Mouse (Mus musculus): Measurements from ENCODE around the gene Pop5. TPM values are rescaled to one million over a fixed set of nuclear protein-coding genes. Genes with fewer than 3 reads are reported as not detected.
A peak's percentile ranks its signal among the peaks of the same experiment; 100 is the strongest.

Pop5 gene
- polyA plus RNA-seq, 1 experiment from 2014 or later, result 143 TPM

DNA sequence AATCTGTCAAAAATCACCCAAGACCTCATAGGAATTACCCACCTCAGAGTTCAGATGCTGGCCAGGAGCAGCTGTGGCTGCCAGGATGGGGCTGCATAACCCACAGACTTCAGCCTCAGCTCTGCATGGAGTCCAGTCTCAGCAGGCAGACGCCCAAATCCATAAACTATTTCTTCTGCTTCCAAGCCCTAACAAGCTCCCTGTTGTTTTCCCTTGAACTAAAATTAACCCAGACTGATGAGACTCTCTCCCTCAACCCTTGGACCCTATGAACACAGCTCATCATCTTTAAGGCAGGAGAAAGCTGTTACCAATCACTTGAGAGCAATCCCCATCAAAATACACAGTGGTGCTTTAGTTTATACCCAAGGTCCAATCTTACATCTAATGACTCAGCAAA is 19.8 kb downstream of the Pop5 start:
- Histone ChIP-seq H3K9ac (no peak overlapping the region), H3K27ac (no peak overlapping the region; the same call in 1 of the 2 replicates), H3K4me2 (no peak overlapping the region), H3K4me1 (peaks cover 18% of the 10 kb centered on the region), H3K27me3 (replicated peaks) (no peaks in the 10 kb centered on the region), H3K4me3 (no peak overlapping the region), H3K9me3 (replicated peaks) (no peaks in the 10 kb centered on the region), H3K36me3 (peaks cover 78% of the 10 kb centered on the region)
- no peak for ATAC-seq
- 100% methylated on average over 1 of the region's 1 CpGs for WGBS (ENCODE audit: insufficient replicate concordance)

- Histone ChIP-seq H3K27me3 (replicated peaks) (no peaks in the 10 kb centered on the region), H3K9me3 (replicated peaks) (no peaks in the 10 kb centered on the region), H3K4me2 (no peak overlapping the region), H3K36me3 (peaks cover 76% of the 10 kb centered on the region), H3K27ac (no peak overlapping the region), H3K4me1 (peaks cover 31% of the 10 kb centered on the region), H3K9ac (no peak overlapping the region), H3K4me3 (no peak overlapping the region)
- WGBS (ENCODE audit: insufficient replicate concordance), result 83% methylated on average over 10 of the region's 10 CpGs
- no peak for ATAC-seq
Measured at GRCm38 (mm10) chr5:115256909-115257546, 21.4 kb downstream of the Pop5 start.

GRCm38 (mm10) chr5:115260356-115260755 is 24.7 kb downstream of the Pop5 start:
- H3K27me3 ChIP-seq (replicated peaks), result no peaks in the 10 kb centered on the region
- peak overlapping the region; percentile 39 for H3K27ac ChIP-seq
- no peak overlapping the region for H3K9ac ChIP-seq
- H3K9me3 ChIP-seq (replicated peaks), result no peaks in the 10 kb centered on the region
- peak overlapping the region; percentile 29 for H3K4me2 ChIP-seq
- ATAC-seq, result peak; percentile 87
- no peak overlapping the region for H3K4me3 ChIP-seq
- peaks cover 93% of the 10 kb centered on the region for H3K36me3 ChIP-seq
- WGBS (ENCODE audit: insufficient replicate concordance), result 71% methylated on average over 6 of the region's 6 CpGs
- H3K4me1 ChIP-seq, result peaks cover 62% of the 10 kb centered on the region

DNA sequence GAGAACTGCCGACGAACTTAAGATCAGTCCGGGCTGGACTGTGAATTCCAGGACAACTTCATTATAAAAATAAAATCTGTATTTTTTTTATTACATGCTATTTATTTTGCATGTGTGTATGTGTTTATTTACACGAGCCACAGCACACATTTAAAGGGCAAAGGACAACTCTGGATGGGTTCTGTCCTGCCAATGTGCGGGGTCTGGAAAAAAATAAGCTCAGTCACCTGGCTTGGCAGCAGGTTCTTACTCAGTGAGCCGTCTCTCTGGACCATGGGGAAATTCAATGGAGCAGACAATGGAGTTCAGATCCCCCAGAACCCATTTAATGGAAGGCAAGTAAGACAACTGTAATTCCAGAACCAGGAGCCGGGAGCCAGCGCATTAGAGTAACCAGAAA is 25.5 kb downstream of the Pop5 start:
- Histone ChIP-seq H3K9ac (0 out of 2 replicates have a peak overlapping the region, but pooled peaks have one; percentile 1), H3K4me2 (peak overlapping the region; percentile 29; the same call in 1 of the 2 replicates)
- WGBS (ENCODE audit: insufficient replicate concordance), result 89% methylated on average over 8 of the region's 8 CpGs

GRCm38 (mm10) chr5:115261880-115262279 is 26.2 kb downstream of the Pop5 start:
- H3K36me3 ChIP-seq, result peaks cover 91% of the 10 kb centered on the region
- peaks cover 74% of the 10 kb centered on the region for H3K4me1 ChIP-seq
- H3K4me3 ChIP-seq, result no peak overlapping the region
- no peak for ATAC-seq
- no peak overlapping the region for H3K4me2 ChIP-seq
- no peaks in the 10 kb centered on the region for H3K27me3 ChIP-seq (replicated peaks)
- H3K9ac ChIP-seq, result 0 out of 2 replicates have a peak overlapping the region, but pooled peaks have one; percentile 5
- 73% methylated on average over 1 of the region's 1 CpGs for WGBS (ENCODE audit: insufficient replicate concordance)
- no peaks in the 10 kb centered on the region for H3K9me3 ChIP-seq (replicated peaks)
- peak overlapping the region; percentile 23 for H3K27ac ChIP-seq

More for the DNA sequence above, 25.5 kb downstream of the Pop5 start:
- peak overlapping the region; percentile 43; the same call in 1 of the 2 replicates for H3K27ac ChIP-seq
- no peak overlapping the region for H3K4me3 ChIP-seq
- no peaks in the 10 kb centered on the region for H3K27me3 ChIP-seq (replicated peaks)
- peaks cover 66% of the 10 kb centered on the region for H3K4me1 ChIP-seq
- peaks cover 92% of the 10 kb centered on the region for H3K36me3 ChIP-seq
- no peak for ATAC-seq
- H3K9me3 ChIP-seq (replicated peaks), result no peaks in the 10 kb centered on the region

GRCm38 (mm10) chr5:115262502-115263291 is 27.1 kb downstream of the Pop5 start:
- WGBS (ENCODE audit: insufficient replicate concordance), result 84% methylated on average over 14 of the region's 14 CpGs
- H3K27me3 ChIP-seq (replicated peaks), result no peaks in the 10 kb centered on the region
- peak overlapping the region; percentile 23 for H3K27ac ChIP-seq
- H3K4me2 ChIP-seq, result peak overlapping the region; percentile 2; the same call in 1 of the 2 replicates
- 0 out of 2 replicates have a peak overlapping the region, but pooled peaks have one; percentile 5 for H3K9ac ChIP-seq
- H3K9me3 ChIP-seq (replicated peaks), result no peaks in the 10 kb centered on the region
- H3K36me3 ChIP-seq, result peaks cover 83% of the 10 kb centered on the region
- no peak for ATAC-seq
- peaks cover 79% of the 10 kb centered on the region for H3K4me1 ChIP-seq
- H3K4me3 ChIP-seq, result no peak overlapping the region

DNA sequence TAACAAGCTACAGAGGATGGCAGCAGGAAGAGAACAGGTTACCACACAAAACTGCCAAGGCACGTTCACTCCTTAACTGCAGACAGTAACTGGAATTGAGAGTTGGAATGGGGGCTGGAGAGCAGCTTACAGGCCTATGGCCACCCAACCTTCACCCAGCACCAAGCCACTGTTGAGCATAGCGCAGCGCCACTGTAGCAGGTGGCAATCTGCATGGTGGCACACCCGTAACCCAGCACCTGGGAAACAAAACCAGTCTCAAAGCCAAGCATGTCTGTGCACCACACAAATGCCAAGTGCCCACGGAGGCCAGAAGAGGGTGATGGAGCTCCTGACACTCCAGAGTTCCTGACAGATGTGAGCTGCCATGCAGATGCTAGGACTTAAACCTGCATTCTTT is 30.7 kb downstream of the Pop5 start:
- Histone ChIP-seq H3K4me2 (peak overlapping the region; percentile 81), H3K4me1 (peaks cover 91% of the 10 kb centered on the region), H3K9me3 (replicated peaks) (no peaks in the 10 kb centered on the region), H3K9ac (peak overlapping the region; percentile 73), H3K27me3 (replicated peaks) (no peaks in the 10 kb centered on the region), H3K36me3 (peaks cover 78% of the 10 kb centered on the region), H3K4me3 (peak overlapping the region; percentile 50), H3K27ac (peak overlapping the region; percentile 100)
- whole genome bisulfite sequencing (ENCODE audit: insufficient replicate concordance), result 67% methylated on average over 5 of the region's 5 CpGs
- peak; percentile 53 for ATAC-seq

DNA sequence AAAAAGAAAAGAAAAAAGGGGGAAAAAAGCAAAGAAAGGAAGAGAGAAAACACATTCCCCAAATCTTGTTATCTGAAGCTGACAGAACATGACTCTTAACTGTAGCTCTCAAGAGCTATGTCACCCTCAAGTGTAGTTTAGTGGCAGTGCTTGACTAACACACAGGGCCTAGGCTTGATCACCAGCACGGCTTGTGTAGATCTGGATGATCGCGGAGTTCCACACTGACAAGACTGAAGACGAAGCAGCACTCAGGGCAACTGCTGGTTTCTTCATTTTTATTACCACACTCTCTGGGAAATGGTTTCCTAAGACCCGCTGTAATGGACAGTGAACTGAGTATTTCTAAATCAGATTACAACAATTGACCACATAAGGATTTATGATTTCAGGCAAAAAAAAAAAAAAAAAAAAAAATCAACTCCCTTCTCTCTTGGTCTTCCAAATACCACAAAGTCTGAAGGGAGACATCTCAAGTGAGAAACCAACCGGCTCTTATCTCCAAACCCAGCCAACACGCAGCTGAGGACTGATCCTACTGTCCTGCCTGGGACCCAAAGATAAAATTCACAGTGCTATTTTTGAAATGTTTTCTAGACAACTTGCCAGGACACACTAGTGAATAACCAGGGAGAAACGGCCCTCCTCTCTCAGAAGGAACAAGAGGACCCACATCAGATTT is 31.3 kb downstream of the Pop5 start:
- ATAC-seq, result peak; percentile 90
- Histone ChIP-seq H3K27ac (peak overlapping the region; percentile 100), H3K4me2 (peak overlapping the region; percentile 81), H3K4me1 (peaks cover 91% of the 10 kb centered on the region), H3K9ac (peak overlapping the region; percentile 80), H3K36me3 (peaks cover 74% of the 10 kb centered on the region), H3K27me3 (replicated peaks) (no peaks in the 10 kb centered on the region), H3K4me3 (peak overlapping the region; percentile 50), H3K9me3 (replicated peaks) (no peaks in the 10 kb centered on the region)
- WGBS (ENCODE audit: insufficient replicate concordance), result 17% methylated on average over 8 of the region's 8 CpGs

DNA sequence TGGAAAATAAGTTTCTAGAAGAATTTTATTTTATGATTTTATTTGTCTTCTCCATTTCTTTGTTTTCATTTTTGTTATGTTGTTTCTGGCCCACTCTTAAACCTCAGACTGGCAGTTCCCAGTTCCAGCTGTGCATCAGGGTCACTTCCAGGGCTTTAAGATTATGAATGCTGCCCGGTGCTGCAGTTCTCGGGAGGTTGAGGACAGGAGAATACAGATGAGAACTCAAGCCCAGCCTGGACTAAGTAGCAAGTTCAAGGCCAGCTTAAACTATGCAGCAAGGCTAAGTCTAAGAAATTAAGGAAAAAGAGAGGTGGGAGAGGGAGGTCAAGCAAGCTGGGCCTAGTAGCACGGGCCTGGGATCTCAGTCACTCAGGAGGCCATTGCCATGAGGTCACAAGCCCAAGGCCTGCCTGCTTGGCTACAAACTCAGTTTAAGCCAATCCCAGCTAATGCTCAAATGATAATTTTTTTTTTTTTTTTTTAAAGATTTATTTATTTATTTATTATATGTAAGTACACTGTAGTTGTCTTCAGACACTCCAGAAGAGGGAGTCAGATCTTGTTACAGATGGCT is 31.9 kb downstream of the Pop5 start:
- no peaks in the 10 kb centered on the region for H3K27me3 ChIP-seq (replicated peaks)
- 27% methylated on average over 3 of the region's 3 CpGs for WGBS (ENCODE audit: insufficient replicate concordance)
- H3K36me3 ChIP-seq, result peaks cover 69% of the 10 kb centered on the region
- peak overlapping the region; percentile 81 for H3K4me2 ChIP-seq
- peak overlapping the region; percentile 50 for H3K4me3 ChIP-seq
- peak; percentile 39; the same call in 1 of the 2 replicates for ATAC-seq
- peak overlapping the region; percentile 100 for H3K27ac ChIP-seq
- peak overlapping the region; percentile 80 for H3K9ac ChIP-seq
- no peaks in the 10 kb centered on the region for H3K9me3 ChIP-seq (replicated peaks)
- H3K4me1 ChIP-seq, result peaks cover 85% of the 10 kb centered on the region

DNA sequence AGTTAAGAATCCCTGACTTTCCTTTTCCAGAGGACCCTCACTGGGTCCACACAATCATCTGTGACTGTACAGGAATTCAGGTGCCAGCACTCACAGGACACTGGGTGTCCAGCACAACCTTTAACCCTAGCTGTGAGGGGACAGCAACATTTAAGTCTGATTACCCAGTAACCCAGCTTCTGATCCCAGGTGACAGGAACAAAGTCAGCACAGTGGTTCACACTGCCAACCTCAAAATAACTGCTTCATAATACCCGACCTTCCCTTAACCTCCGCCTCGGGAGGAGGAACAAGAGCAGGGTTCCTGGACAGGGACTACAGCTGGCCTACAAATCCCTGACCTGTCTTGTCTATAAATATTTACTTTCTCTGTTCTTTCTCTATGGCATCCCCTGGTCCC is 32.6 kb downstream of the Pop5 start:
- H3K4me3 ChIP-seq, result peak overlapping the region; percentile 80
- H3K4me1 ChIP-seq, result peaks cover 82% of the 10 kb centered on the region
- H3K27me3 ChIP-seq (replicated peaks), result no peaks in the 10 kb centered on the region
- ATAC-seq, result no peak
- peak overlapping the region; percentile 98 for H3K9ac ChIP-seq
- peak overlapping the region; percentile 100 for H3K27ac ChIP-seq
- H3K9me3 ChIP-seq (replicated peaks), result no peaks in the 10 kb centered on the region
- H3K36me3 ChIP-seq, result peaks cover 62% of the 10 kb centered on the region
- peak overlapping the region; percentile 81 for H3K4me2 ChIP-seq
- 44% methylated on average over 3 of the region's 3 CpGs for WGBS (ENCODE audit: insufficient replicate concordance)

GRCm38 (mm10) chr5:115269969-115270368 is 34.3 kb downstream of the Pop5 start:
- Histone ChIP-seq H3K27me3 (replicated peaks) (no peaks in the 10 kb centered on the region), H3K27ac (peak overlapping the region; percentile 100), H3K4me3 (peak overlapping the region; percentile 80), H3K4me1 (peaks cover 82% of the 10 kb centered on the region), H3K9ac (peak overlapping the region; percentile 98), H3K4me2 (peak overlapping the region; percentile 81), H3K36me3 (peaks cover 47% of the 10 kb centered on the region), H3K9me3 (replicated peaks) (no peaks in the 10 kb centered on the region)
- WGBS (ENCODE audit: insufficient replicate concordance), result 89% methylated on average over 1 of the region's 1 CpGs
- ATAC-seq, result no peak
